Mouse (Mus musculus): ENCODE measurements around the gene Neurl4.

DNA sequence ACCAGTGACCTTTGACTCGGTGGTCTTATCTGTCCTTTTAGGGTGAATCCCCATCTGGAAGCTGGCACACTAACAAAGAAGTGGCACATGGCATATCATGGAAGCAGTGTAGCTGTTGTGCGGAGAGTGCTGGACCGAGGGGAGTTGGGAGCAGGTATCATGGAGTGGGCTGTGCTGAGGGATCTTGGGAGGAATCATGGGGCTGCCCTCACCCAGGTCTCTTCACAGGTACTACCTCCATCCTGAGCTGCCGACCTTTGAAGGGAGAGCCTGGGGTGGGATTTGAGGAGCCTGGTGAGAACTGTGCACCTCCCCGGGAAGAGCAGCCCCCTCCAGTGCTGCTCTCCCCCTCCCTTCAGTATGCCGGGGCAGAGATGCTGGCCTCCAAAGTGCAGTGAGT, 10.8 kb downstream of the Neurl4 start:
- no peak for TF ChIP-seq CTCF (IDR thresholded peaks at IDR 0.05; ENCODE audit: insufficient read depth, low read length)
- no peak for TF ChIP-seq POLR2A (IDR thresholded peaks at IDR 0.05; ENCODE audit: borderline replicate concordance, extremely low read depth, low read depth, low read length)
